In the genomic region with DNA sequence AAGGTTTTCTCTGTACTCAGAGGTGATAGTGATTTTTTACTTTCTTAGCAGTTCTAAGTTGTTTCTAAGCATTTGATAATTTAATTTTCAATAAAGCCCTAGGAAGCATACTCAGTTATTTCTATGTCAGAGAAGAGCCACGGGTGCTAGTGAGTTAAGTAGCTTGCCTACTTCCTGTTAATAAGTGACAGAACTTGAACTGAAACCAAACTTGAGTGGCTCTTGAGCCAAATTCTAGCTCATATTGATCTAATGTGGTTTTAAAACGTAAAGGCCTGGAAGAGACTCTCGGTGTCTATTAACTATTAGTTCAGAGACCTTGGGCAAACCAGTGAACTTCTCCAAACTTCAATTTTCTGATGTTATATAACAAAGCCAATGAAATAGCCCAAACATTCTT, we compare ENCODE assay signal across 22 mouse cellular contexts.
DNase-seq lines count a peak whose midpoint lies in the region; ATAC-seq and TF ChIP-seq lines count a peak whose summit lies in the region.
"Had no signal": no experiment of that assay in that cellular context is flagged by ENCODE, and none has a peak within 500 bp of the region (broad histone marks: within the 10 kb centered on the region; RNA-seq: fewer than 3 reads in every experiment).

No protein-coding gene starts in this region.

- H3K27ac ChIP-seq in liver, adult 2 months (replicated peaks; ENCODE audit: insufficient read depth, low read depth, low read length) = 0 out of 2 replicates have a peak overlapping the region, but pooled peaks have one; percentile 20
- H3K27ac ChIP-seq in liver, embryonic 11.5 days (ENCODE audit: low read depth, low read length) = no peak overlapping the region
- H3K27ac ChIP-seq in liver, embryonic 16.5 days (ENCODE audit: low read length) = peak overlapping the region; percentile 47
- H3K27ac ChIP-seq: embryonic facial prominence, embryonic 15.5 days; hindbrain, embryonic 15.5 days; limb, embryonic 15.5 days; midbrain, embryonic 13.5 days; stomach, postnatal 0 days had no signal

- ATAC-seq in liver, embryonic 11.5 days (replicated peaks; ENCODE audit: low FRiP score) = no peak
- ATAC-seq in liver, embryonic 16.5 days (ENCODE audit: low read depth) = peak; percentile 58
- ATAC-seq: CD4-positive, CD25-positive, alpha-beta regulatory T cell, adult 4 months; forebrain, embryonic 14.5 days; midbrain, embryonic 13.5 days had no signal

- no peak for TF ChIP-seq POLR2A in liver, adult 2 months (IDR thresholded peaks at IDR 0.05; ENCODE audit: extremely low read depth, insufficient read depth, low read length)

- TF ChIP-seq CTCF in liver, adult 2 months (IDR thresholded peaks at IDR 0.05; ENCODE audit: low read depth, low read length) = no peak

- H3K9ac ChIP-seq in liver, adult 2 months (ENCODE audit: low read depth, low read length) = no peak overlapping the region
- no peak overlapping the region for H3K9ac ChIP-seq in liver, embryonic 11.5 days (ENCODE audit: low read depth, low read length)
- no peak overlapping the region for H3K9ac ChIP-seq in liver, embryonic 16.5 days (ENCODE audit: low read depth, low read length)
- H3K9ac ChIP-seq: embryonic facial prominence, embryonic 15.5 days; hindbrain, embryonic 15.5 days; limb, embryonic 15.5 days; midbrain, embryonic 13.5 days had no signal

- peak; percentile 39 for DNase-seq in kidney, adult 11 months
- DNase-seq in kidney, postnatal 25 days = no peak
- DNase-seq in liver, adult 2 months (ENCODE audit: extremely low read depth, low read depth, low spot score) = peak; percentile 98
- DNase-seq in liver, embryonic 11.5 days (ENCODE audit: low spot score) = no peak
- peak; percentile 30 for DNase-seq in lung, postnatal 25 days (ENCODE audit: low spot score)
- no peak for DNase-seq in T-cell, adult 2 months (ENCODE audit: low spot score)
- DNase-seq: adrenal gland, postnatal 25 days; cerebellum, adult 8-10 months; cerebellum, postnatal 36 days; gastrocnemius, adult 2 months; left cerebral cortex, postnatal 4 days; right cerebral cortex, postnatal 14 days; thymus, adult 2 months had no signal

- no peaks in the 10 kb centered on the region for H3K27me3 ChIP-seq in liver, adult 2 months (ENCODE audit: control insufficient read depth, insufficient read depth, low read length)
- H3K27me3 ChIP-seq in liver, embryonic 11.5 days (replicated peaks; ENCODE audit: control insufficient read depth, insufficient read depth, low read length) = no peaks in the 10 kb centered on the region
- no peaks in the 10 kb centered on the region for H3K27me3 ChIP-seq in liver, embryonic 16.5 days (ENCODE audit: control insufficient read depth, insufficient read depth, low read depth, low read length)
- H3K27me3 ChIP-seq: embryonic facial prominence, embryonic 15.5 days; hindbrain, embryonic 15.5 days; limb, embryonic 15.5 days; megakaryocyte, embryonic 14.5 days; midbrain, embryonic 13.5 days had no signal

- WGBS in liver, adult 2 months = 9% methylated on average over 3 of the region's 3 CpGs
- WGBS in liver, embryonic 11.5 days = 68% methylated on average over 3 of the region's 3 CpGs
- WGBS in liver, embryonic 16.5 days (ENCODE audit: insufficient replicate concordance) = 53% methylated on average over 3 of the region's 3 CpGs

- no peaks in the 10 kb centered on the region for H3K9me3 ChIP-seq in liver, embryonic 11.5 days (ENCODE audit: control insufficient read depth, low read length)
- H3K9me3 ChIP-seq in liver, embryonic 16.5 days (replicated peaks; ENCODE audit: control insufficient read depth, low read length) = no peaks in the 10 kb centered on the region
- H3K9me3 ChIP-seq: embryonic facial prominence, embryonic 15.5 days; hindbrain, embryonic 15.5 days; limb, embryonic 15.5 days; midbrain, embryonic 13.5 days had no signal

- H3K4me3 ChIP-seq in liver, adult 2 months (ENCODE audit: insufficient read depth, low read depth, low read length) = no peak overlapping the region
- no peak overlapping the region for H3K4me3 ChIP-seq in liver, embryonic 11.5 days (ENCODE audit: low read depth, low read length)
- no peak overlapping the region for H3K4me3 ChIP-seq in liver, embryonic 16.5 days (ENCODE audit: low read depth, low read length)
- H3K4me3 ChIP-seq: embryonic facial prominence, embryonic 15.5 days; gastrocnemius, adult 2 months; hindbrain, embryonic 15.5 days; limb, embryonic 15.5 days; megakaryocyte, embryonic 14.5 days; midbrain, embryonic 13.5 days had no signal

- H3K36me3 ChIP-seq in liver, adult 2 months (ENCODE audit: control insufficient read depth, insufficient read depth, low read length) = no peaks in the 10 kb centered on the region
- H3K36me3 ChIP-seq in liver, embryonic 11.5 days (ENCODE audit: control insufficient read depth, insufficient read depth, low read length) = no peaks in the 10 kb centered on the region
- no peaks in the 10 kb centered on the region for H3K36me3 ChIP-seq in liver, embryonic 16.5 days (ENCODE audit: control insufficient read depth, insufficient read depth)
- H3K36me3 ChIP-seq: embryonic facial prominence, embryonic 15.5 days; hindbrain, embryonic 15.5 days; limb, embryonic 15.5 days; midbrain, embryonic 13.5 days had no signal

- peaks cover 12% of the 10 kb centered on the region for H3K4me1 ChIP-seq in liver, adult 2 months (ENCODE audit: control insufficient read depth, insufficient read depth, low read length)
- H3K4me1 ChIP-seq in liver, embryonic 11.5 days (replicated peaks; ENCODE audit: control insufficient read depth, insufficient read depth, low read length) = peaks cover 12% of the 10 kb centered on the region
- H3K4me1 ChIP-seq in liver, embryonic 16.5 days (ENCODE audit: control insufficient read depth, low read depth, low read length) = peaks cover 18% of the 10 kb centered on the region
- H3K4me1 ChIP-seq: embryonic facial prominence, embryonic 15.5 days; hindbrain, embryonic 15.5 days; limb, embryonic 15.5 days; megakaryocyte, embryonic 14.5 days; midbrain, embryonic 13.5 days had no signal

- no peak overlapping the region for H3K4me2 ChIP-seq in liver, embryonic 11.5 days
- no peak overlapping the region for H3K4me2 ChIP-seq in liver, embryonic 16.5 days (ENCODE audit: low read depth, low read length)
- H3K4me2 ChIP-seq: embryonic facial prominence, embryonic 15.5 days; hindbrain, embryonic 15.5 days; limb, embryonic 15.5 days; midbrain, embryonic 13.5 days had no signal

- no peaks in the 10 kb centered on the region for H3K79me2 ChIP-seq in liver, adult 2 months (ENCODE audit: control insufficient read depth, insufficient read depth, low read length)

Comparison
In these comparisons a context has a peak if more than half of its experiments do, and no peak if none do; other contexts are left out.
1. DNase-seq: peak in kidney, adult 11 months (single experiment), liver, adult 2 months (single experiment) and lung, postnatal 25 days (single experiment); none in kidney, postnatal 25 days (0 of 2), liver, embryonic 11.5 days (single experiment) and T-cell, adult 2 months (single experiment).